Mouse (Mus musculus): ENCODE data around the gene Tiam2.

GRCm38 (mm10) chr17:3412771-3413170 lies 86.4 kb downstream of the Tiam2 start:
- TF ChIP-seq CTCF (IDR thresholded peaks at IDR 0.05; ENCODE audit: control insufficient read depth, insufficient read depth, insufficient replicate concordance, low read depth, low read length) (no peak), POLR2A (IDR thresholded peaks at IDR 0.05; ENCODE audit: control insufficient read depth, low read depth, low read length) (no peak)
